Mouse (Mus musculus) MEL (cell line): ENCODE results near the gene Ankrd35.

Source experiments
- CTCF ChIP-seq, 3 experiments: IDR thresholded peaks in 2 of 3; conservative IDR thresholded peaks in 1 of 3; 2 replicates each; pipeline ENCODE4 v1.5.1; 2011 to 2012; ENCODE audit warnings: low read length in 3 of 3, low read depth in 2 of 3, mild to moderate bottlenecking in 2 of 3, improper control_type of control experiment in 1 of 3, inconsistent platforms in 1 of 3, mixed read lengths in 1 of 3, moderate library complexity in 1 of 3; ENCODE audit not compliant: control insufficient read depth in 1 of 3, insufficient read depth in 1 of 3, poor library complexity in 1 of 3, severe bottlenecking in 1 of 3
- MEF2A ChIP-seq: IDR thresholded peaks from 2 replicates; pipeline ENCODE4 v1.6.1; 2014; ENCODE audit warnings: low read depth, mild to moderate bottlenecking, inconsistent platforms, low read length, improper control_type of control experiment; ENCODE audit not compliant: poor library complexity, insufficient replicate concordance, severe bottlenecking; ENCODE audit errors: extremely low read depth
- NELFE ChIP-seq: IDR thresholded peaks from 2 replicates; pipeline ENCODE4 v1.6.1; 2011; ENCODE audit warnings: low read depth, low read length, improper control_type of control experiment
- POLR2A ChIP-seq, 2 experiments: IDR thresholded peaks; 2 replicates each; pipeline ENCODE4 v1.6.1; 2011 to 2012; ENCODE audit warnings: low read length in 2 of 2, mild to moderate bottlenecking in 2 of 2, control low read depth in 1 of 2, improper control_type of control experiment in 1 of 2, low read depth in 1 of 2, moderate library complexity in 1 of 2; ENCODE audit not compliant: control insufficient read depth in 1 of 2, insufficient read depth in 1 of 2, poor library complexity in 1 of 2
- ZKSCAN1 ChIP-seq: IDR thresholded peaks from 2 replicates; pipeline ENCODE4 v1.6.1; 2012; ENCODE audit warnings: low read depth, mild to moderate bottlenecking, inconsistent platforms, low read length, improper control_type of control experiment, moderate library complexity

GRCm38 (mm10) chr3:96693579-96693978, 23.6 kb downstream of the Ankrd35 start:
- no peak for TF ChIP-seq CTCF (IDR thresholded peaks at IDR 0.05 in 2 of 3, conservative IDR thresholded peaks at IDR 0.05 in 1 of 3; ENCODE audit: control insufficient read depth in 1 of 3, insufficient read depth in 1 of 3, low read depth in 2 of 3, low read length in 3 of 3, poor library complexity in 1 of 3, severe bottlenecking in 1 of 3)
- TF ChIP-seq POLR2A (IDR thresholded peaks at IDR 0.05; ENCODE audit: control insufficient read depth in 1 of 2, insufficient read depth in 1 of 2, low read depth in 1 of 2, low read length in 2 of 2, poor library complexity in 1 of 2), result no peak
- no peak for TF ChIP-seq ZKSCAN1
- no peak for TF ChIP-seq MEF2A
- TF ChIP-seq NELFE, result no peak
